Mouse (Mus musculus) myocyte (in vitro differentiated cells): ENCODE results near the gene Dram1.

Experiments used
- CEBPB ChIP-seq: IDR thresholded peaks from 2 replicates; pipeline ENCODE4 v1.6.1; 2011; ENCODE audit warnings: mild to moderate bottlenecking, moderate library complexity; ENCODE audit not compliant: poor library complexity, insufficient read depth, severe bottlenecking
- E2F4 ChIP-seq: IDR thresholded peaks from one replicate; pipeline ENCODE4 v1.6.1; 2011; ENCODE audit warnings: mild to moderate bottlenecking, control low read depth, moderate library complexity; ENCODE audit not compliant: insufficient read depth
- MAX ChIP-seq: IDR thresholded peaks from one replicate; pipeline ENCODE4 v1.6.1; 2011; ENCODE audit warnings: low read depth, mild to moderate bottlenecking, control low read depth
- MYOD1 ChIP-seq, 3 experiments: IDR thresholded peaks; one replicate each; pipeline ENCODE4 v1.6.1; 2011; ENCODE audit warnings: control low read depth in 2 of 3, low read depth in 2 of 3, mild to moderate bottlenecking in 2 of 3, moderate library complexity in 1 of 3; ENCODE audit not compliant: insufficient read length in 2 of 3, control insufficient read depth in 1 of 3
- POLR2A ChIP-seq: IDR thresholded peaks from one replicate; pipeline ENCODE4 v1.6.1; 2011; ENCODE audit warnings: low read depth, mild to moderate bottlenecking, control low read depth, moderate library complexity; ENCODE audit not compliant: insufficient read length
- POLR2AphosphoS2 ChIP-seq: IDR thresholded peaks from one replicate; pipeline ENCODE4 v1.6.1; 2011; ENCODE audit warnings: low read depth, control low read depth; ENCODE audit not compliant: insufficient read length
- REST ChIP-seq: IDR thresholded peaks from one replicate; pipeline ENCODE4 v1.6.1; 2011; ENCODE audit warnings: mild to moderate bottlenecking, control low read depth, moderate library complexity; ENCODE audit not compliant: insufficient read depth, insufficient read length
- SRF ChIP-seq: IDR thresholded peaks from one replicate; pipeline ENCODE4 v1.6.1; 2011; ENCODE audit warnings: low read depth; ENCODE audit not compliant: control insufficient read depth, insufficient read length
- TCF3 ChIP-seq: IDR thresholded peaks from one replicate; pipeline ENCODE4 v1.6.1; 2011; ENCODE audit warnings: low read depth, control low read depth; ENCODE audit not compliant: insufficient read length
- USF1 ChIP-seq: IDR thresholded peaks from one replicate; pipeline ENCODE4 v1.6.1; 2011; ENCODE audit warnings: low read depth, mild to moderate bottlenecking, control low read depth, moderate library complexity

GRCm38 (mm10) chr10:88383479-88383878, 4.6 kb upstream of the Dram1 start:
- TF ChIP-seq CEBPB (no peak), POLR2A (no peak), MAX (no peak), MYOD1 (IDR thresholded peaks at IDR 0.05; ENCODE audit: control insufficient read depth in 1 of 3, insufficient read length in 2 of 3, low read depth in 2 of 3) (no peak), USF1 (no peak), POLR2AphosphoS2 (no peak), SRF (no peak), E2F4 (no peak), TCF3 (no peak), REST (no peak)
